Mouse (Mus musculus) midbrain, postnatal 0 days (tissue): ENCODE measurements at regions not wholly inside any gene's neighbourhood (a gene's known extent, or its start where the extent isn't known, plus 50 kb on each side); places are given as distances from the start of the nearest gene placed in this dataset.

ENCODE experiments used
- ATAC-seq: fragments of 200-750 bp; cut with Nextera tagmentation; 2 replicates; pipeline ENCODE4 v1.8.0; 2017; ENCODE audit warnings: moderate number of reproducible peaks, mild to moderate bottlenecking, moderate TSS enrichment, moderate library complexity; ENCODE audit not compliant: low FRiP score
- DNase-seq: peaks from one replicate; pipeline ENCODE4 v3.0.0-alpha.2; 2015; ENCODE audit warnings: low spot score
- H3K27ac ChIP-seq: fragments of 300-500 bp; sonication (generic); 2 replicates; pipeline ENCODE4 v1.5.1; 2014; ENCODE audit warnings: low read depth, mild to moderate bottlenecking, low read length, mixed read lengths
- H3K27me3 ChIP-seq: fragments of 300-500 bp; sonication (generic); 2 replicates; pipeline ENCODE4 v1.6.1; 2014; ENCODE audit warnings: low read length, control low read depth, mixed read lengths; ENCODE audit not compliant: insufficient read depth
- H3K36me3 ChIP-seq: fragments of 300-500 bp; sonication (generic); 2 replicates; pipeline ENCODE4 v1.6.1; 2014; ENCODE audit warnings: low read length, control low read depth, mixed read lengths; ENCODE audit not compliant: insufficient read depth
- H3K4me1 ChIP-seq: fragments of 300-500 bp; sonication (generic); 2 replicates; pipeline ENCODE4 v1.6.1; 2014; ENCODE audit warnings: mild to moderate bottlenecking, control low read depth, antibody characterized with exemption, low read length, mixed read lengths; ENCODE audit not compliant: insufficient read depth
- H3K4me2 ChIP-seq: fragments of 300-500 bp; sonication (generic); 2 replicates; pipeline ENCODE4 v1.6.1; 2014; ENCODE audit warnings: low read depth, mild to moderate bottlenecking, low read length, mixed read lengths; ENCODE audit not compliant: poor library complexity, severe bottlenecking
- H3K4me3 ChIP-seq: fragments of 300-500 bp; sonication (generic); 2 replicates; pipeline ENCODE4 v1.5.1; 2014; ENCODE audit warnings: low read depth, mild to moderate bottlenecking, low read length, moderate library complexity
- H3K9ac ChIP-seq: fragments of 300-500 bp; sonication (generic); replicated peaks from 2 replicates; pipeline ENCODE4 v1.6.1; 2014; ENCODE audit warnings: mild to moderate bottlenecking, low read length, moderate library complexity, mixed read lengths; ENCODE audit not compliant: poor library complexity, severe bottlenecking
- H3K9me3 ChIP-seq: fragments of 300-500 bp; sonication (generic); 2 replicates; pipeline ENCODE4 v1.6.1; 2016; ENCODE audit warnings: low read length, control low read depth
- CTCF ChIP-seq: IDR thresholded peaks from 2 replicates; pipeline ENCODE4 v1.5.1; 2016; ENCODE audit warnings: antibody characterized with exemption, mild to moderate bottlenecking
- WGBS: fragments of 180-500 bp; shearing (Covaris S2); extraction: QIAGEN DNeasy Blood & Tissue Kit; methylation state at CpG from one replicate; pipeline ENCODE4 v1.1.7; 2014; 5-methylcytosine and 5-hydroxymethylcytosine counted together

- Histone ChIP-seq H3K4me3 (no peak overlapping the region), H3K9me3 (no peaks in the 10 kb centered on the region), H3K4me2 (no peak overlapping the region), H3K27ac (no peak overlapping the region), H3K4me1 (no peaks in the 10 kb centered on the region), H3K36me3 (no peaks in the 10 kb centered on the region), H3K9ac (no peak overlapping the region), H3K27me3 (no peaks in the 10 kb centered on the region)
- no peak for TF ChIP-seq CTCF
- WGBS: 67% methylated on average over 3 of the region's 3 CpGs
- DNase-seq (no peak), ATAC-seq (no peak)
These were observed 296.0 kb downstream of the Rps29 start for GRCm38 (mm10) chr12:68862991-68863356.

GRCm38 (mm10) chr12:68862313-68862990 lies 296.5 kb downstream of the Rps29 start:
- WGBS: 23% methylated on average over 5 of the region's 5 CpGs
- Histone ChIP-seq H3K9ac (no peak overlapping the region), H3K4me2 (no peak overlapping the region), H3K4me1 (no peaks in the 10 kb centered on the region), H3K4me3 (no peak overlapping the region), H3K27ac (no peak overlapping the region), H3K27me3 (no peaks in the 10 kb centered on the region), H3K9me3 (no peaks in the 10 kb centered on the region), H3K36me3 (no peaks in the 10 kb centered on the region)
- no peak for ATAC-seq
- DNase-seq: peak; percentile 89
- peak; percentile 91 for TF ChIP-seq CTCF

GRCm38 (mm10) chr12:68860332-68860731 lies 298.7 kb downstream of the Rps29 start:
- Histone ChIP-seq H3K9ac (no peak overlapping the region), H3K36me3 (no peaks in the 10 kb centered on the region), H3K27ac (no peak overlapping the region), H3K9me3 (no peaks in the 10 kb centered on the region), H3K4me3 (no peak overlapping the region), H3K4me2 (no peak overlapping the region), H3K4me1 (no peaks in the 10 kb centered on the region), H3K27me3 (no peaks in the 10 kb centered on the region)
- ATAC-seq (no peak), DNase-seq (no peak)
- WGBS: 68% methylated on average over 2 of the region's 2 CpGs
- TF ChIP-seq CTCF: no peak

GRCm38 (mm10) chr12:68849616-68850140 lies 309.3 kb downstream of the Rps29 start:
- Histone ChIP-seq H3K9me3 (no peaks in the 10 kb centered on the region), H3K4me1 (no peaks in the 10 kb centered on the region), H3K4me2 (no peak overlapping the region), H3K36me3 (no peaks in the 10 kb centered on the region), H3K9ac (no peak overlapping the region), H3K27ac (no peak overlapping the region), H3K27me3 (no peaks in the 10 kb centered on the region), H3K4me3 (no peak overlapping the region)
- TF ChIP-seq CTCF: no peak
- WGBS: 59% methylated on average over 9 of the region's 9 CpGs
- ATAC-seq: no peak
- no peak for DNase-seq

GRCm38 (mm10) chr12:68840815-68841214 lies 318.2 kb downstream of the Rps29 start:
- DNase-seq: no peak
- no peaks in the 10 kb centered on the region for H3K4me1 ChIP-seq
- no peak for ATAC-seq

GRCm38 (mm10) chr12:68840156-68840555 lies 318.8 kb downstream of the Rps29 start:
- Histone ChIP-seq H3K36me3 (no peaks in the 10 kb centered on the region), H3K27me3 (no peaks in the 10 kb centered on the region), H3K4me2 (no peak overlapping the region), H3K4me1 (no peaks in the 10 kb centered on the region), H3K27ac (no peak overlapping the region), H3K4me3 (no peak overlapping the region), H3K9me3 (no peaks in the 10 kb centered on the region), H3K9ac (no peak overlapping the region)
- no peak for ATAC-seq
- WGBS: 85% methylated on average over 2 of the region's 2 CpGs
- TF ChIP-seq CTCF: no peak
- no peak for DNase-seq

More at GRCm38 (mm10) chr12:68840815-68841214, 318.2 kb downstream of the Rps29 start:
- WGBS: 98% methylated on average over 8 of the region's 8 CpGs
- no peak overlapping the region for H3K27ac ChIP-seq
- no peaks in the 10 kb centered on the region for H3K27me3 ChIP-seq
- H3K4me2 ChIP-seq: no peak overlapping the region
- H3K9ac ChIP-seq: no peak overlapping the region
- no peak overlapping the region for H3K4me3 ChIP-seq
- H3K36me3 ChIP-seq: no peaks in the 10 kb centered on the region
- no peak for TF ChIP-seq CTCF
- no peaks in the 10 kb centered on the region for H3K9me3 ChIP-seq
